Mouse (Mus musculus): Measurements from ENCODE around the gene Muc15. TPM values are rescaled to one million over a fixed set of nuclear protein-coding genes. Genes with fewer than 3 reads are reported as not detected.
A peak's percentile ranks its signal among the peaks of the same experiment; 100 is the strongest.

The Muc15 gene
- total RNA-seq (2021) = not detected
- long read RNA-seq, experiment 1 = 0 reads
- long read RNA-seq, experiment 2 = 0 reads

GRCm38 (mm10) chr2:110721290-110721753 lies at the start of gene Muc15:
Muc15 (plus strand) TSS chr2:110721340.
- intact Hi-C loops (cut with DNase I) = no loop called here
- DNase-seq = no peak

- no peak for DNase-seq
- intact Hi-C loops (cut with DNase I) = no loop called here
Observed at GRCm38 (mm10) chr2:110709436-110709835, 11.7 kb upstream of the Muc15 start.

- intact Hi-C loops (cut with DNase I) = no loop called here
- peak; percentile 52 to 54 for DNase-seq
Observed at GRCm38 (mm10) chr2:110710055-110710720, 11.0 kb upstream of the Muc15 start.

- no peak for DNase-seq
- intact Hi-C loops (cut with DNase I) = no loop called here
Observed at GRCm38 (mm10) chr2:110719051-110719450, 2.1 kb upstream of the Muc15 start.

GRCm38 (mm10) chr2:110722208-110722607 lies 1.1 kb downstream of the Muc15 start:
- intact Hi-C loops (cut with DNase I) = no loop called here
- DNase-seq = no peak

GRCm38 (mm10) chr2:110726106-110726505 lies 5.0 kb downstream of the Muc15 start:
- intact Hi-C loops (cut with DNase I) = no loop called here
- no peak for DNase-seq

GRCm38 (mm10) chr2:110737236-110737635 lies 16.1 kb downstream of the Muc15 start:
- no peak for DNase-seq
- intact Hi-C loops (cut with DNase I) = no loop called here

GRCm38 (mm10) chr2:110737981-110738380 lies 16.8 kb downstream of the Muc15 start:
- intact Hi-C loops (cut with DNase I) = no loop called here

GRCm38 (mm10) chr2:110739781-110740180 lies 18.6 kb downstream of the Muc15 start:
- no peak for DNase-seq
- intact Hi-C loops (cut with DNase I) = no loop called here

More at GRCm38 (mm10) chr2:110737981-110738380, 16.8 kb downstream of the Muc15 start:
- DNase-seq = no peak

- DNase-seq = no peak
- intact Hi-C loops (cut with DNase I) = no loop called here
Observed at GRCm38 (mm10) chr2:110740493-110740892, 19.4 kb downstream of the Muc15 start.

- intact Hi-C loops (cut with DNase I) = no loop called here
- DNase-seq = no peak
Observed at GRCm38 (mm10) chr2:110757556-110757955, 36.4 kb downstream of the Muc15 start.

GRCm38 (mm10) chr2:110759434-110759833 lies 38.3 kb downstream of the Muc15 start:
- DNase-seq = no peak
- intact Hi-C loops (cut with DNase I) = no loop called here

- intact Hi-C loops (cut with DNase I) = no loop called here
- no peak for DNase-seq
Observed at GRCm38 (mm10) chr2:110787396-110787795, 66.3 kb downstream of the Muc15 start.

Other genes starting within 250 kb of the Muc15 start
- not detected for gene Slc5a12, start 124.0 kb upstream of the Muc15 start, total RNA-seq (2021)
- under 1 TPM; 0.22 TPM for gene Ano3, start 229.6 kb downstream of the Muc15 start, total RNA-seq (2021)

All from heart, postnatal 14 days (tissue).